Mouse (Mus musculus) kidney, embryonic 14.5 days (tissue): ENCODE results near the gene Paqr9. TPM values are rescaled to one million over a fixed set of nuclear protein-coding genes. Genes with fewer than 3 reads are reported as not detected.

ENCODE experiments used
- ATAC-seq: fragments of 200-750 bp; cut with Nextera tagmentation; 2 replicates; pipeline ENCODE4 v1.8.0; 2017; ENCODE audit warnings: moderate number of reproducible peaks, mild to moderate bottlenecking, moderate TSS enrichment, moderate library complexity; ENCODE audit not compliant: low FRiP score, low TSS enrichment
- H3K27ac ChIP-seq: fragments of 300-500 bp; sonication (generic); 2 replicates; pipeline ENCODE4 v1.5.1; 2014; ENCODE audit warnings: low read depth, mild to moderate bottlenecking, low read length, moderate library complexity, mixed read lengths
- H3K27me3 ChIP-seq: fragments of 300-500 bp; sonication (generic); 2 replicates; pipeline ENCODE4 v1.6.1; 2014; ENCODE audit warnings: mild to moderate bottlenecking, low read length; ENCODE audit not compliant: control insufficient read depth, insufficient read depth
- H3K36me3 ChIP-seq: fragments of 300-500 bp; sonication (generic); 2 replicates; pipeline ENCODE4 v1.6.1; 2014; ENCODE audit warnings: low read length, mixed read lengths; ENCODE audit not compliant: control insufficient read depth, insufficient read depth
- H3K4me1 ChIP-seq: fragments of 300-500 bp; sonication (generic); 2 replicates; pipeline ENCODE4 v1.6.1; 2014; ENCODE audit warnings: low read length, mixed read lengths; ENCODE audit not compliant: control insufficient read depth, insufficient read depth
- H3K4me2 ChIP-seq: fragments of 300-500 bp; sonication (generic); replicated peaks from 2 replicates; pipeline ENCODE4 v1.6.1; 2014; ENCODE audit warnings: low read depth, mild to moderate bottlenecking, low read length
- H3K4me3 ChIP-seq: fragments of 300-500 bp; sonication (generic); 2 replicates; pipeline ENCODE4 v1.5.1; 2014; ENCODE audit warnings: mild to moderate bottlenecking, low read length
- H3K9ac ChIP-seq: fragments of 300-500 bp; sonication (generic); 2 replicates; pipeline ENCODE4 v1.6.1; 2014; ENCODE audit warnings: low read depth, mild to moderate bottlenecking, low read length, moderate library complexity
- H3K9me3 ChIP-seq: fragments of 300-500 bp; sonication (generic); 2 replicates; pipeline ENCODE4 v1.6.1; 2016; ENCODE audit warnings: low read length; ENCODE audit not compliant: control insufficient read depth
- WGBS: fragments of 180-500 bp; shearing (Covaris S2); extraction: QIAGEN DNeasy Blood & Tissue Kit; methylation state at CpG from one replicate; pipeline ENCODE4 v1.1.7; 2014; 5-methylcytosine and 5-hydroxymethylcytosine counted together
- polyA plus RNA-seq: library from polyadenylated mRNA; unstranded; fragments of >200 nt; fragmentation: Nextera tagmentation; extraction: Ambion mirVana; gene quantifications from 2 replicates; pipeline ENCODE4 v1.2.1, GENCODE M21; 2014

Gene Paqr9
- polyA plus RNA-seq, 1 experiment from 2014 or later, result 0.54 TPM

GRCm38 (mm10) chr9:95554231-95555221, 4.9 kb upstream of the Paqr9 start:
- ATAC-seq, result no peak
- Histone ChIP-seq H3K9ac (no peak overlapping the region), H3K27me3 (peaks cover 29% of the 10 kb centered on the region), H3K4me3 (no peak overlapping the region), H3K4me2 (no peak overlapping the region), H3K36me3 (no peaks in the 10 kb centered on the region), H3K4me1 (no peaks in the 10 kb centered on the region; the same call in 1 of the 2 replicates), H3K27ac (no peak overlapping the region), H3K9me3 (no peaks in the 10 kb centered on the region)
- WGBS, result 79% methylated on average over 18 of the region's 18 CpGs

DNA sequence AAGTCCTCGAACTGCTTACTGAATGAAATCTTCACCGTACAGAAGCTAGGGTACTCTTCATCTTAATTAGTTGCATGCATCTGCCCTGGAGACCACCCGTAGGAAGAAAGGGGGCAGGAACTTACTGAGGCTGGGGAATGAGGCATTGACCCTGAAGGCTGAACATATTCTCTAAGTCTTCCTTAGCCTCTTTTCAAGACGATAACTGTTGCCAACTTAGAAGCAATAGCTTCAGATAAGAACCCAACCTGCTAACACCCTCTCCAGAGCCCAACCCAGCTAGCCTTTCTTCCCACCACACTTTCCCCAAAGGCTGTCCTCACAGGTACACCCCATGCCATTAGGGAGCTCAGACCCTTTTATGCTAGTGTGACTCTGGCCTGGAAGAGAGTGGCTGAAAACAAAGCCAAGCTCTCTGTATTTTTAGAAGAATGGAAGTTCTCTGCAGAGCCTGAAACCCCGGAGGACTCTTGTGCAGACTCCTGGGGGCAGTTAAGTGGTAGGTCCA, 4.2 kb upstream of the Paqr9 start:
- no peaks in the 10 kb centered on the region for H3K9me3 ChIP-seq
- no peak overlapping the region for H3K9ac ChIP-seq
- H3K27me3 ChIP-seq, result peaks cover 37% of the 10 kb centered on the region
- H3K36me3 ChIP-seq, result no peaks in the 10 kb centered on the region
- no peak for ATAC-seq
- H3K4me1 ChIP-seq, result peaks cover 5% of the 10 kb centered on the region; the same call in 1 of the 2 replicates
- H3K27ac ChIP-seq, result no peak overlapping the region
- no peak overlapping the region for H3K4me3 ChIP-seq
- WGBS, result 70% methylated on average over 5 of the region's 5 CpGs
- H3K4me2 ChIP-seq, result no peak overlapping the region

DNA sequence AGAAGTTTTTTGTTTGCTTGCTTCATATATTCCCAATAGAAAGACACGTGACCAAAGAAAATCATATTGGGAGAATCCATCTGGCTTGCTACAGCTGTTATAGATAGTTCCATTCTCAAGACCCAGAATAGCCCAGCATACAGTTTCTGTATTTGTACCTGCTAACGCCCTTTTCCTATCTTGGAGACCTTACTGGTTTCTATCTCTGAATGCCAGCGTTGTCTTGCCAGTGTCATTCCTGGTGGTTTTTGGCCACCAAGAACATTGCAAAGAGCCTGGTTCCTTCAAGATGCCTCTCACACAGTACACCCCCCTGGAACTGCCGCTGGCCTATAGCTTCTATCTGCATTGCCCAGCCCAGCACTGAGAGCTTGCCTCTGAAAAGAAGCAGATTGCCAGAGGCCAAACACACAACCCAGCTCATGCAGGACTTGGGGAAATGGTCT, 3.4 kb upstream of the Paqr9 start:
- H3K27me3 ChIP-seq, result peaks cover 45% of the 10 kb centered on the region
- peaks cover 5% of the 10 kb centered on the region; the same call in 1 of the 2 replicates for H3K4me1 ChIP-seq
- 91% methylated on average over 4 of the region's 4 CpGs for WGBS
- H3K4me2 ChIP-seq, result no peak overlapping the region
- no peaks in the 10 kb centered on the region for H3K36me3 ChIP-seq
- no peaks in the 10 kb centered on the region for H3K9me3 ChIP-seq
- H3K4me3 ChIP-seq, result no peak overlapping the region
- ATAC-seq, result no peak
- H3K27ac ChIP-seq, result no peak overlapping the region
- H3K9ac ChIP-seq, result no peak overlapping the region

- no peak for ATAC-seq
- Histone ChIP-seq H3K9ac (no peak overlapping the region), H3K36me3 (no peaks in the 10 kb centered on the region), H3K4me2 (no peak overlapping the region), H3K27me3 (peaks cover 55% of the 10 kb centered on the region), H3K4me3 (no peak overlapping the region), H3K4me1 (peaks cover 5% of the 10 kb centered on the region; the same call in 1 of the 2 replicates), H3K9me3 (no peaks in the 10 kb centered on the region), H3K27ac (no peak overlapping the region)
- 65% methylated on average over 6 of the region's 6 CpGs for WGBS
Measured at GRCm38 (mm10) chr9:95557722-95558121, 1.7 kb upstream of the Paqr9 start.

DNA sequence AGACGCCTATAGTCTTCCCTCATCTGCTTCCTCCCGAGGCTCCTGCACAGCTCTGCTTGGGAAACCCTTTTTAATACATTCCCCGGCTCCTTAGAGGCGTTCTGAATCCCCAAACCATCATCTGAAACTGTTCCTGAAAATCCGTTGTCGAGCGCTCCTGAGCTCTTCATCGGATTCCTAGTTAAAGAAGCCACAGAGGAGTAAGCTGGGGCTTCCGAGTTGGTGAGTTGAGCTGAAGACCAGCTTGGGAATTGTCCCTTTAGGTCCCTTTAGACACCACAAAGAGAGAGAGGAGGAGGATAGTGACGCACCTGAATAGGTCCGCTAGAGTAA, 765 bp upstream of the Paqr9 start:
- H3K36me3 ChIP-seq, result no peaks in the 10 kb centered on the region
- no peaks in the 10 kb centered on the region for H3K9me3 ChIP-seq
- H3K27me3 ChIP-seq, result peaks cover 55% of the 10 kb centered on the region
- H3K9ac ChIP-seq, result no peak overlapping the region
- 9% methylated on average over 11 of the region's 11 CpGs for WGBS
- H3K4me2 ChIP-seq, result peak overlapping the region; percentile 99
- H3K27ac ChIP-seq, result no peak overlapping the region
- ATAC-seq, result no peak
- peaks cover 5% of the 10 kb centered on the region; the same call in 1 of the 2 replicates for H3K4me1 ChIP-seq
- H3K4me3 ChIP-seq, result peak overlapping the region; percentile 53

GRCm38 (mm10) chr9:95559936-95560735, 679 bp downstream of the Paqr9 start:
- Histone ChIP-seq H3K27ac (no peak overlapping the region), H3K4me2 (peak overlapping the region; percentile 99), H3K4me3 (peak overlapping the region; percentile 53), H3K9ac (peak overlapping the region; percentile 51), H3K9me3 (no peaks in the 10 kb centered on the region), H3K4me1 (peaks cover 5% of the 10 kb centered on the region; the same call in 1 of the 2 replicates), H3K36me3 (no peaks in the 10 kb centered on the region), H3K27me3 (peaks cover 65% of the 10 kb centered on the region)
- 13% methylated on average over 77 of the region's 78 CpGs for WGBS
- ATAC-seq, result peak; percentile 82

GRCm38 (mm10) chr9:95564047-95564446, 4.6 kb downstream of the Paqr9 start:
- no peak overlapping the region for H3K4me3 ChIP-seq
- ATAC-seq, result no peak
- no peaks in the 10 kb centered on the region for H3K9me3 ChIP-seq
- H3K27ac ChIP-seq, result no peak overlapping the region
- WGBS, result 51% methylated on average over 4 of the region's 4 CpGs
- H3K4me2 ChIP-seq, result no peak overlapping the region
- H3K4me1 ChIP-seq, result peaks cover 5% of the 10 kb centered on the region; the same call in 1 of the 2 replicates
- H3K36me3 ChIP-seq, result no peaks in the 10 kb centered on the region
- H3K9ac ChIP-seq, result no peak overlapping the region
- peaks cover 49% of the 10 kb centered on the region for H3K27me3 ChIP-seq

DNA sequence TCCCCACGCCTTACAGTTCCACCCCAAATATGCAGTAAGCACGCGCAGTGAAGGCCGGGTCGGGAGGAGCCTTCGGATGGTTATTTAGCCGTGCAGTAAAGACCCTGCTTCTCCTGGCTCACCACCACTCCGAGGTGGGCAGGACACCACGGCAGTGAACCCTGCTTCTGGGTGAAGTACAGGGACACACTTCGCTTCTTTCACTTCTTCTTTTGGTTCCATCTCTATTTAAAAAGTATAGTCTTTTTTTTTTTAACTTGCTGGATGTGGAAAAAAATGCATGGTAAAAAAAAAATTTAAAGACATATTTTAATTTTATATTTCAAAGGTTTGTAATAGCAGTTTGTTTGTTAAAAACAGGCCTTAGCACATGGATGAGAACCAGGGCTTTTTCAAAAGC, 6.9 kb downstream of the Paqr9 start:
- H3K9me3 ChIP-seq, result no peaks in the 10 kb centered on the region
- ATAC-seq, result no peak
- H3K36me3 ChIP-seq, result no peaks in the 10 kb centered on the region
- H3K4me3 ChIP-seq, result no peak overlapping the region
- no peak overlapping the region for H3K4me2 ChIP-seq
- no peak overlapping the region for H3K9ac ChIP-seq
- peaks cover 25% of the 10 kb centered on the region for H3K27me3 ChIP-seq
- no peak overlapping the region for H3K27ac ChIP-seq
- 87% methylated on average over 10 of the region's 10 CpGs for WGBS
- no peaks in the 10 kb centered on the region for H3K4me1 ChIP-seq
